Mouse (Mus musculus) spleen, adult 2 months (tissue): Measurements from ENCODE around the gene Klk1b11. TPM values are rescaled to one million over a fixed set of nuclear protein-coding genes. Genes with fewer than 3 reads are reported as not detected.
"Not testable (repeated sequence)": the region's sequence is repeated elsewhere in the genome, so short reads cannot be mapped to it uniquely, and the experiment has no call there.

ENCODE experiments used
- DNase-seq, 2 experiments: peaks; one replicate each; pipeline versions ENCODE4 v3.0.0 to v3.0.0-alpha.2; 2012 to 2021; ENCODE audit warnings: low spot score in 2 of 2, low read depth in 1 of 2
- H3K27ac ChIP-seq: fragments of 200-500 bp; 2 replicates; pipeline ENCODE4 v1.5.1; 2012; ENCODE audit warnings: low read length, inconsistent platforms; ENCODE audit not compliant: insufficient read depth
- H3K27me3 ChIP-seq: fragments of 200-500 bp; 2 replicates; pipeline ENCODE4 v1.6.1; 2012; ENCODE audit warnings: mild to moderate bottlenecking, moderate library complexity, low read length, inconsistent platforms; ENCODE audit not compliant: control insufficient read depth, insufficient read depth
- H3K36me3 ChIP-seq: fragments of 200-500 bp; 2 replicates; pipeline ENCODE4 v1.6.1; 2012; ENCODE audit warnings: mild to moderate bottlenecking, low read length, inconsistent platforms; ENCODE audit not compliant: control insufficient read depth, insufficient read depth
- H3K4me1 ChIP-seq: fragments of 200-500 bp; 2 replicates; pipeline ENCODE4 v1.6.1; 2011; ENCODE audit warnings: inconsistent platforms; ENCODE audit not compliant: control insufficient read depth, insufficient read depth, insufficient read length
- H3K4me3 ChIP-seq: fragments of 200-500 bp; 2 replicates; pipeline ENCODE4 v1.5.1; 2011; ENCODE audit warnings: mild to moderate bottlenecking, inconsistent platforms; ENCODE audit not compliant: insufficient read depth, insufficient read length; ENCODE audit errors: extremely low read depth
- CTCF ChIP-seq: fragments of 200-500 bp; IDR thresholded peaks from 2 replicates; pipeline ENCODE4 v1.5.1; 2011; ENCODE audit warnings: mild to moderate bottlenecking, inconsistent platforms; ENCODE audit not compliant: insufficient read depth, insufficient read length, insufficient replicate concordance; ENCODE audit errors: extremely low read depth
- POLR2A ChIP-seq: fragments of 200-500 bp; IDR thresholded peaks from 2 replicates; pipeline ENCODE4 v1.6.1; 2011; ENCODE audit warnings: low read depth, low read length, inconsistent platforms
- WGBS: fragments of 180-500 bp; shearing (Covaris S2); methylation state at CpG from one replicate; pipeline ENCODE4 v1.1.7; 2018; 5-methylcytosine and 5-hydroxymethylcytosine counted together
- polyA plus RNA-seq: library from polyadenylated mRNA; depleted of rRNA; stranded (reverse); fragments of >200 nt; gene quantifications from 2 replicates; pipeline ENCODE4 v1.2.3, GENCODE M21; 2012; rRNA removed

Gene Klk1b11
- 1.2 and 1.9 TPM in 2 replicates for polyA plus RNA-seq

GRCm38 (mm10) chr7:43995577-43995976, at the start of gene Klk1b11:
Gene Klk1b11, plus strand, starts transcription at chr7:43995877.
- 76% methylated on average over 4 of the region's 4 CpGs for WGBS
- H3K27ac ChIP-seq, H3K27me3 ChIP-seq, H3K36me3 ChIP-seq, DNase-seq, H3K4me3 ChIP-seq, H3K4me1 ChIP-seq: not testable (repeated sequence)

- Histone ChIP-seq H3K36me3 (no peaks in the 10 kb centered on the region), H3K27ac (no peak within 1 kb of the TSS), H3K4me3 (no peak within 1 kb of the TSS), H3K4me1 (no peaks in the 10 kb centered on the region), H3K27me3 (no peaks in the 10 kb centered on the region)
- 63% methylated on average over 2 of the region's 2 CpGs for WGBS
- TF ChIP-seq CTCF (no peak), POLR2A (no peak)
- DNase-seq: no peak
These were observed 45.3 kb upstream of the Klk1b11 start, which contains the start of gene Klk1b8 for GRCm38 (mm10) chr7:43950364-43950763. Gene Klk1b8, plus strand, starts transcription at chr7:43950664.

DNA sequence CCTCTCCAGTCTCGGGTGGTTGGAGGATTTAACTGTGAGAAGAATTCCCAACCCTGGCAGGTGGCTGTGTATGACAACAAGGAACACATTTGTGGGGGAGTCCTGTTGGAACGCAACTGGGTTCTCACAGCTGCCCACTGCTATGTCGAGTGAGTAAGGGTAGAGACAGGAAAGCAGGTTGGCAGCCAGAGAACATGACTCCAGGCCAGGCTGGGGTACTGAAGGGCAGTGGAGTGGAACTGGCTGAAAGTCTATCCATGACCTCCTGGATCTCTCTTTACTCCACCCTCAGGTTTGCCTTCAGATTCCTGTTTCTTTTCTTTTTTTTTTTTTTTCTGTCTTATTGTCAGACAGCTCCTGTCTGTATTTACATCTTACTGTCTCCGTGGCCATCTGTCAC, 43.0 kb upstream of the Klk1b11 start:
- Histone ChIP-seq H3K27ac (no peak overlapping the region), H3K4me1 (no peaks in the 10 kb centered on the region), H3K27me3 (no peaks in the 10 kb centered on the region), H3K4me3 (no peak overlapping the region), H3K36me3 (no peaks in the 10 kb centered on the region)
- 68% methylated on average over 4 of the region's 4 CpGs for WGBS
- no peak for DNase-seq
- TF ChIP-seq POLR2A: no peak
- TF ChIP-seq CTCF: no peak

- no peaks in the 10 kb centered on the region for H3K4me1 ChIP-seq
- TF ChIP-seq POLR2A (no peak), CTCF (no peak)
- no peak within 1 kb of the TSS for H3K27ac ChIP-seq
- no peaks in the 10 kb centered on the region for H3K36me3 ChIP-seq
- H3K27me3 ChIP-seq: no peaks in the 10 kb centered on the region
- 61% methylated on average over 3 of the region's 3 CpGs for WGBS
- H3K4me3 ChIP-seq: no peak within 1 kb of the TSS
- DNase-seq: no peak
These were observed 29.2 kb upstream of the Klk1b11 start, which contains the start of gene Klk1b1 for GRCm38 (mm10) chr7:43966451-43966850. Gene Klk1b1, plus strand, starts transcription at chr7:43966751.

GRCm38 (mm10) chr7:43967058-43967457, 28.6 kb upstream of the Klk1b11 start:
- no peaks in the 10 kb centered on the region for H3K27me3 ChIP-seq
- 65% methylated on average over 3 of the region's 3 CpGs for WGBS
- TF ChIP-seq POLR2A (no peak), CTCF (no peak)
- H3K4me3 ChIP-seq: no peak overlapping the region
- no peaks in the 10 kb centered on the region for H3K36me3 ChIP-seq
- H3K4me1 ChIP-seq: no peaks in the 10 kb centered on the region
- no peak overlapping the region for H3K27ac ChIP-seq
- no peak for DNase-seq

- no peak for DNase-seq
- no peak overlapping the region for H3K27ac ChIP-seq
- no peak overlapping the region for H3K4me3 ChIP-seq
- H3K36me3 ChIP-seq: no peaks in the 10 kb centered on the region
- H3K4me1 ChIP-seq: no peaks in the 10 kb centered on the region
- WGBS: 71% methylated on average over 2 of the region's 2 CpGs
- H3K27me3 ChIP-seq: no peaks in the 10 kb centered on the region
- TF ChIP-seq POLR2A: no peak
- TF ChIP-seq CTCF: no peak
These were observed 28.1 kb upstream of the Klk1b11 start for GRCm38 (mm10) chr7:43967612-43968011.

- not testable (repeated sequence) for H3K4me3 ChIP-seq, H3K4me1 ChIP-seq, H3K36me3 ChIP-seq, DNase-seq, H3K27ac ChIP-seq, H3K27me3 ChIP-seq
- 82% methylated on average over 1 of the region's 1 CpGs for WGBS
These were observed 19.9 kb upstream of the Klk1b11 start, which contains the start of gene Klk1b9 for GRCm38 (mm10) chr7:43975761-43976160. Gene Klk1b9, plus strand, starts transcription at chr7:43976061.
